Mouse (Mus musculus) adrenal gland, postnatal 36 days (tissue): ENCODE data around the gene Cd3eap. TPM values are rescaled to one million over a fixed set of nuclear protein-coding genes. Genes with fewer than 3 reads are reported as not detected.

Experiments
- DNase-seq, 2 experiments: peaks; one replicate each; pipeline ENCODE4 v3.0.0; 2021; ENCODE audit warnings: mixed read lengths in 1 of 2
- total RNA-seq, 2 experiments: library from RNA; stranded (reverse); gene quantifications; 2 replicates each; pipeline ENCODE4 v1.2.3; 2021

The Cd3eap gene
- total RNA-seq, 2 experiments from 2014 or later, result 11.3 to 12.8 TPM

GRCm38 (mm10) chr7:19362276-19362675 lies 3.0 kb upstream of the Cd3eap start:
- no peak for DNase-seq

- DNase-seq, result peak; percentile 84 to 90
Measured at GRCm38 (mm10) chr7:19361720-19362119, 2.4 kb upstream of the Cd3eap start.

- DNase-seq, result peak; percentile 96
Measured at GRCm38 (mm10) chr7:19360944-19361343, 1.7 kb upstream of the Cd3eap start.

- DNase-seq, result peak; percentile 83
Measured at GRCm38 (mm10) chr7:19359892-19360641, 784 bp upstream of the Cd3eap start.

DNA sequence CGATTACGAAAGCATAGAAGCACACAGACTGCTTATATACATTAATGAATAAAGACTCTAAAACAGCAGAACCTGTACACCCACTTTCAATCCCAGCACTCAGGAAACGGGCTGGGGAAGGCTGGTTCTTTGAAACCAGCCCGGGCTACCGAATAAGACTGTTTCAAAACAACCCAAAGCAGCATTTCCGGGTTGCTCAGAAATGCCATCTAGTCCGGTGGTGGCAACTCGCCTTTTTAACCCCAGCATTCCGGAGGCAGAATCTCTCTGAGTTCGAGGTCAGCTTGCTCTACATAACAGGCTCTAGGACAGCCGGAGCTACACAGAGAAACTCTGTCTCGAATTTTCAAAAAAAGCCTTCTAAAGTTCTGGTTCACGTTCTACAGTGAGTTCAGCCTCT lies 649 bp downstream of the Cd3eap start:
- no peak for DNase-seq

- DNase-seq, result no peak
Measured at GRCm38 (mm10) chr7:19357381-19358375, 1.6 kb downstream of the Cd3eap start.

DNA sequence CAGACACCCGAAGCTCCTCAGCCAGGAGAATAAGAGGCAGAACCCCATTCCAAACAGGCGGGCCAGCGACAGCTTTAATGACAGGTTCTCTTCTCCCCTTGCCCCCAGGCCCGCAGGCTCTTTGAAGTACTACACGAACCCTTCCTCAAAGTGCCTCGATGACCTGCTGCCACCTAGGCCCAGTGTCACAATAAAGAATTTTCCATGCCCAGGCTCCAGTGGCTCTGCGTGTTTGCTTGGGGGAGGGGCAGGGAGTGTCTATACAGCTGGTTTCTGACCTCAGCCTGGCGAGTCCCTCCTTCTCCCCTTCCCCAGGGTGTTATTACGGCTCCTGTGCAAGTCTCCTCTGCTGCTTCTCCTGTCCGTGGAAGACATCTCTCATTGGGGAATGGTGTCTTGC lies 3.0 kb downstream of the Cd3eap start:
- DNase-seq, result no peak

DNA sequence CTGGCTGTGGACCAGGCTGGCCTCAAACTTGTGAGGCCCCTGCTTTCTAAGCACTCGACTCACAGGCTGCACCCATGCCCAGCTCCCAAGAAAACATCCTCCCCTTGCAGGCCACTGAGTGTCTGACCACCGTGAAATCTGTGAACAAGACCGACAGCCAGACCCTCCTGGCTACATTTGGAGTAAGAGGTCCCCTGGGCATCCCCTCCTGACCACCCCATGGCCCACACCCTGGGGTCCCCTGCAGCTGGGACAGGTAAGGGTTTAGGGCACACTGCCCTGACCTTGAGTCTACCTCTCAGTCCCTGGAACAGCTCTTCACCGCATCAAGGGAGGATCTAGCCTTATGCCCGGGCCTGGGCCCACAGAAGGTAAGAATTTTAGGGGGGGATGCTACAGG lies 4.3 kb downstream of the Cd3eap start:
- DNase-seq, result no peak

DNA sequence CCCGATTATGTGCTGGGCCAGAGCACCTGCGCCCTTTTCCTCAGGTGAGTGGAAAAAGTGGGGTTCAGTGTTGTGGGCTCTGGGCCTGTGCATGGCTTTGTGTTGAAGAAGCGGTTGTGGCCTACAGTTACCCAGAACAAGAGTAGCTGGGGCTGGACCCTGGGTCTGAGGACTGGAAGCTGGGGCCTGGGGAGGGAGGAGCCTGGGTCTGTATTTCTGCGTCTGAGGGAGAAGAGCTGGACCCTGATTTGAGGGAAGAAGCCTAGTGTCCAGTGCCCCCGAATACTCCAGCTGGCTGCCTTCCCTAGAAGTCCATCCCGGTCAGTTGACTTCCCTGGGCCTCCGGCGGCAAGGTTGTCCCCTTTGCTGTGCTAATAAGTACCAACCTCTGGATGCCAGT lies 9.1 kb downstream of the Cd3eap start:
- DNase-seq, result no peak

DNA sequence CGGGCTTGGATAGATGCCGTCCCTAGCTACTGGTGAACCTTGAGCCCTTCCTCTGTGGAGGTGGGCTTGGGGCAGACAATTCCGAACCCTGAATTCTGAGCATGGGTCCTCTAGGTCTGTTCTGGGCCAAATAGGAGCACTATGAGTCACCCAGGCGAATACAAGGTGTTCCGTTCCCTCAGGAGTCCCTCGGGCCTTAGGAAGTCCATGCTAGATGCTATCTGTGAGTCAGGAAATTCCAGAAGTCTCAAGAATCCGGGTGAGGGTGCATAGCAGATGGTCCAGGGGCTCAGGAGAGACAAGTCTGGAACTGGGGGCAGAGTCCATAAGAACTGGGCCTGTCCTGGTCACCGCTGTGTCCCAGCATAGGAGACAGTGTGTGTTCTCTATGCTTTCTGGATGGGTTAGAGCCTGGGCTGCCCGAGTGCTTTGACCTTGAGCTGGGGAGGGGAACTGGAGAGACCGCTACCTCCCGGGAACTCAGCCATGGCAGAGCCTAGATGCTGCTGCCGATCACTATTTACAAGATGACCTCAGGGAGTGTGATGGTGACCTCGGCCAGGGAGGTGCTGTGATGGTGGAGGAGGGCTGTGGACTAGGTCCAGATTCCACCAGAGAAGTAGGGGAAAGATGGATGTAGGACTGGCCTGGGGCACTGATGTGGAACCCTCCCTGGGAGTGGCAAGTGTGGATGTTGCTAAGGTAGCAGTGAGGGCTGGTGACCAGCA lies 9.9 kb downstream of the Cd3eap start:
- DNase-seq, result no peak

DNA sequence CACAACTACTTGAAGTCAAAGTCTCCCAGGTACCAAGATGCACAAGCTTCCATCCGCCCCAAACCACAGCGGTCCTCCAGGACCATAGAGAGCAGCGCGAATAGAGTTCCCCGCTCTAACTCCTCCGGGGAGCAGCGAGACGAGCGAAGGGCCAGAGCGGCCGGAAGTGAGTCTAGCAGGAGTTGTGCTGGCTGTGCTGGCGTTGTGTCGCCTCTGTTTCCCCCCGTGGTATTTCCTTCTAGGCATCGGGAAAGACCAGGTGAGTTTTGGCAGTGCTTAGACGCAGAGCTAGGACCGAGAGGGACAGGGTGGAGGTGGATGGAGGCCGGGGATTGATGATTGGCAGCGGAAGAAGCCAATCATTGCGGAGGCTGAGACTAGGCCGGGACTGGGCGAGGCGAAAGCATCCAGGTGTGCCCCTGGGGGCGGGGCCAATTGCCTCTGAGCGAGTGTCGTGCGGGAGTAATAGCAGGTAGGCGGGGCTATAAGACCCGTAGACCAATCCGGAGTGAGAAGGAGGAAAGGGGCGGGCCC lies 14.3 kb downstream of the Cd3eap start:
- peak; percentile 94 to 96 for DNase-seq

- no peak for DNase-seq
Measured at GRCm38 (mm10) chr7:19344237-19344847, 14.9 kb downstream of the Cd3eap start, which contains the start of gene Ercc1. Gene Ercc1, plus strand, starts transcription at chr7:19344778.

DNA sequence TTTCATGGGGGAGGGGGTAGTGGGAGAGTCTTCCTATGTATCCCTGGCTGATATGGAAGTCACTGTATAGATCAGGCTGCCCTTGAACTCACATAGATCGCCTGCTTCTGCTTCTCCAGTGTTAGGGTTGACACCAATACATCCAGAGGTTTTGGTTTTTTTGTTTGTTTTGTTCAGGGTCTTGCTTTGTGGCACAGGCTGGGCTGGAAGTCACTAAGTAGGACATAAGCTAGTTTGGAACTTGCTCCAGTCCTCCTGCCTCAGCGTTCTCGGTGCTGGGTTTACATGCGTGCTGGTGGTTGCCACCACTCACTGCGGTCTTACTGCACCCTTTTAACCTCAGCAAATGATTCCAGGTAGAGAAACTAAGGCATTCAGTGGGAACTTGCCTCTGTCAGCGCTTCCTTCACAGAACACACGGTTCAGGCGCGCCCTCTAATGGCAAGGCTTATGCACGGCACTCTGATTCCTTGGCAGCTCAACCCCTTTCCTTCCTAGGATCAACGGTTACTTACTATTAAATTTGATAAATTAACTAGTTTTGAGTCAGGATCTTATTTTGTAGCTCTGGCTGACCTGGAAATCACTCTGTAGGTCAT lies 16.0 kb downstream of the Cd3eap start:
- DNase-seq, result peak; percentile 77 to 78

DNA sequence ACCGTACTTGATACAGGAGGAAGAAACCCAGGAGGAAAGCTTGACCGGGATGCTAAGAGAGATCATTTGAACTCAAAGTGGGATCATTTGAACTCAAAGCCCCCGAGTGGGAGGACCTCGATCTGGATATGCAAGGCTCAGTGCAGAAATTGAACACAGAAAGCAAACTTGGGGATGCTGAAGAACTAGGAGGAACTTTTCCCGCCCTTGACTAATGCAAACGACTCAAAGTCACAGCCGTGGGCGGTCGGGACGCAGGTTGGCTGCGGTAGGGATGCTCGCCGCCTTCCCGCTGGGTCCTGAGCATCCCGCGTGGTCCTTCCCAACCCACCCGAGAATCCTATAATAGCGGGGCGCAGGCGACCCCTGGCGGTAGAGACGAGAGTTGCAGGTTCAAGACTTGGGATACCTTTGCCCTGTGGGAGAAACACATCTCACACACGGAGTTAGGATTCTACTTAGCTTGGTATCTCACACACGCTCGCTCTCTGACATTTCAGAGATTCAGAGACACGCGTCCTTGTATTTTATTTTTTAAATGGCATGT lies 16.7 kb downstream of the Cd3eap start:
- DNase-seq, result peak; percentile 89

DNA sequence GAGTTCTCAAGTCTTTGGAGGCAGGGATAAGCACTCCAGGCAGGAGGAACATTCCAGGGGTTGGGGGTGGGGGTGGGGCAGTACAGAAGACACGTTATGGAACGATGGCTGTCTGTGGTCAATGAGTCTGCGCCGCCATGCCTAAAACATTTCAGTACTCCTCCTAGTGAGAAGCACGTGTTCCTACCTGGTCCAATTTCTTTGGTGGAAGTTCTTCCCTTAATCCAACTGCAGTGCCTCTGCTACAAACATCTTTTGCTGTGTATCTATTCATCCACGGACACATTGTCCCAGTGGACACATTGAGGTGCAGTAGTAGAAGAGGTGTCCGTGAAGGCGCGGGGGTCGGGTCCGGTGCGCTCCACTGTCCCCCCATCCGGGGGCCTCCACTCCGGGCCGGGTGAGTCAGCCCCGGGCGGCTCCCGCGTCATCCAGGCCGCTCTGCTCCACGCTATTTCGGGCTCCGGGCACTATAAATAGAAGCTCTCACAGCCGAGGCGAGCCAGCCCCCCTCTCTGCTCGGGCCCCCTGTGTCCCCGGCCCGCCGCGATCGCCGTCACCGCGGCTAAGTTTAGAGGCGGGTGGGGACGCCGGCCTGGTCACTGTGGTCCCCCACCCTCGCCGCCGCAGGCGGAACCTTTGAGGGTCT lies 17.4 kb downstream of the Cd3eap start:
- peak; percentile 50 to 56 for DNase-seq

DNA sequence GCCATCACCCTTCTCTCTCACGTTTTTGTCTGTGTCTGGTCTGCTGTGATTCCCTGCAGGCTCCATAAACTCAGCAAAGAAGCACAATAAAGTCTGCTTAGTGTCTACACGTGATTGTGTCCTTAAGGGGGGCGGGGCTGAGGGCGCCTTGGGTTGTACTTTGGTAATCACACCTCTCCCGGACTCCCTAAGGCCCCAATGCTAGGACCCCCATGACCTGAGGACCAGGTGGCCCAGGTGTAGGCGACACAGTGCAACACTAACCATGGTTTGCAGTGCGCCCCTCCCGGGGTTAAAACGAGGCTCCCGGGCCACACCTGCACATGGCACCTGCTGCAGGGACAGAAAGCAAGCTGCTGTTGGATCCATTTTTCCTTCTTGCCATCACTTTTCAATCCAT lies 18.0 kb downstream of the Cd3eap start:
- DNase-seq, result no peak

DNA sequence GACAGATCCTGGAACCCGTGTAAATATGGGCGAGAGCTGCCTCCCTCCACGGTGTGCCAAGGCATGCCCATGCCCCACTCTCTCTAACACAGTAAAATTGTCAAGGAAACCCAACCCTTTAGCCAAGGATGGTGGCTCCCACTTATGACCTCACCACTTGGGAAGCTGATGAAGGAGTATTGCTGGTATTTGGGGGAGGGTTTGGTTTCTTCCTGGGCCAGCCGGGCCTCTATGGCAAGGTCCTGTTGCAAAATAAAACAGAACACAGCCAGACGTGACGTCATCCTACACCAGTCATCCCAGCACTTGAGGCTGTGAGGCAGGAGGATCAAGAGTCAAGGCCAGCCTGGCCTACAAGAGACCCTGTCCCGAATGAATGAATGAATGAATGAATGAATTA lies 20.7 kb downstream of the Cd3eap start:
- DNase-seq, result no peak

DNA sequence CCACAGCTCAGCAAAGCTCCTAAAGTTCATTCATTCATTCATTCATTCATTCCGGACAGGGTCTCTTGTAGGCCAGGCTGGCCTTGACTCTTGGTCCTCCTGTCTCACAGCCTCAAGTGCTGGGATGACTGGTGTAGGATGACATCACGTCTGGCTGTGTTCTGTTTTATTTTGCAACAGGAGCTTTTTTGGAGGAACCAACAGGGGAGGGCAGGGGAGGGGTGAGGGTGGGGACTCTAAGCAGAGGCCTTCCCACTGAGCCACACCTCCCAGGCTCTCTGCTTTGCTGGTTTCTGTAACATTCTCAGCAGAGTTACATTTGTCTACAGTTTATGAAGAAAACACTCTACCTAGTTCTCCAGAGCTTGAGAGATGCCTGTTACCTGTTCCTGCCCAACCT lies 21.2 kb downstream of the Cd3eap start:
- no peak for DNase-seq

GRCm38 (mm10) chr7:19337122-19337521 lies 22.2 kb downstream of the Cd3eap start:
- DNase-seq, result no peak

DNA sequence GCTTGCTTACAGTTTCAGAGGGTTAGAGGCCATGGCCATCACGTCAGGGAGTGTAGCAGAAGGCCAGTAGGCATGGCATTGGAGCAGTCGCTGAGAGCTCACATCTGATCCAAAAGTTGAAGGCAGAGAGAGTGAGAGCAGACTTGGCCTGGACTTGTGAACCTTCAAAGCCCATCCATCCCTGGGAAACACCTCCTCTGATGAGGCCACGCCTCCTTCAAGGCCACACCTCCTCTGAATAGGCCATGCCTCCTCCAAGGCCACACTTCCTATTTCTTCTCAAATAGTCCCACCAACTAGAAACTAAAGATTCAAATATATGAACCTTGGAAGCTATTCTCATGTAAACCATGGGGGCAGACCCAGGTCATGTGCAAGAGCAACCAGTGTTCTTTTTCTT lies 23.7 kb downstream of the Cd3eap start:
- DNase-seq, result no peak
